In genomic region chr16:23030673-23031435, GRCm38 (mm10) we compare ENCODE assay signal across 32 mouse cellular contexts. TPM values are rescaled to one million over a fixed set of nuclear protein-coding genes. Genes with fewer than 3 reads are reported as not detected.
DNase-seq lines count a peak whose midpoint lies in the region.
"Had no signal": no experiment of that assay in that cellular context is flagged by ENCODE, and none has a peak within 500 bp of the region (broad histone marks: within the 10 kb centered on the region; RNA-seq: fewer than 3 reads in every experiment).

No protein-coding gene starts in this region.

- peak; percentile 74 for DNase-seq in adrenal gland, adult 2 months
- DNase-seq in adrenal gland, postnatal 25 days, result no peak
- peak; percentile 44 for DNase-seq in 3134 (ENCODE audit: extremely low read depth, insufficient read length, low spot score)
- DNase-seq in Muller cell, postnatal 12 days (ENCODE audit: inconsistent ontology term), result peak; percentile 49
- peak; percentile 30 to 36 for DNase-seq in adrenal gland, postnatal 36 days
- no peak for DNase-seq in layer of hippocampus, adult 9-10 months (ENCODE audit: low spot score)
- DNase-seq in embryo, embryonic 10 days (ENCODE audit: low spot score), result no peak
- DNase-seq: cerebellum, adult 11 months; cerebellum, postnatal 14 days; embryo, embryonic 11 days; forebrain, postnatal 0 days; heart, postnatal 10 days; kidney, adult 11 months; kidney, postnatal 25 days; layer of hippocampus, adult 9-11 months; liver, embryonic 13.5 days; retina, postnatal 1 day; thymus, postnatal 14 days had no signal

RNA-seq across cellular contexts. Expression of gene Kng2, which starts 1.6 kb away (rescaled TPM):
- total RNA-seq in adrenal gland, adult 2 months (2021), result 1 to 10 TPM; 5.7 to 9.1 TPM
- polyA plus RNA-seq in adrenal gland, adult 2 months (2012; rRNA removed), result 1.3 and 1.5 TPM in 2 replicates
- total RNA-seq in adrenal gland, postnatal 25 days (2021), result 8.1 and 9.0 TPM in 2 replicates
- 1 to 10 TPM; 3.7 to 9.0 TPM for total RNA-seq in adrenal gland, postnatal 36 days (2021)
- total RNA-seq: forebrain, postnatal 0 days; G1E; left cerebral cortex, adult 2 months; monocyte, adult 5-6 weeks had no signal
- polyA plus RNA-seq: embryonic facial prominence, embryonic 14.5 days; forebrain, embryonic 10.5 days; forebrain, postnatal 0 days; G1E; heart, embryonic 11.5 days; hindbrain, embryonic 11.5 days; limb, embryonic 10.5 days; lung, embryonic 16.5 days; macrophage; midbrain, embryonic 10.5 days; small intestine, adult 2 months; testis, adult 2 months had no signal

RNA-seq across cellular contexts. Expression of gene Kng1, which starts 26.8 kb away (rescaled TPM):
- 1 to 10 TPM in 1 of 2 experiments, under 1 TPM in 1; 0.41 to 5.2 TPM for total RNA-seq in adrenal gland, adult 2 months (2021)
- not detected in 2 replicates for polyA plus RNA-seq in adrenal gland, adult 2 months (2012; rRNA removed)
- total RNA-seq in adrenal gland, postnatal 25 days (2021), result 0.24 and 13.8 TPM in 2 replicates
- total RNA-seq in adrenal gland, postnatal 36 days (2021), result 1 to 10 TPM in 1 of 2 experiments, under 1 TPM in 1; 0.36 to 1.3 TPM
- total RNA-seq: forebrain, postnatal 0 days; G1E; heart, postnatal 10 days; left cerebral cortex, adult 2 months; monocyte, adult 5-6 weeks had no signal
- polyA plus RNA-seq: forebrain, embryonic 10.5 days; forebrain, postnatal 0 days; G1E; hindbrain, embryonic 11.5 days; limb, embryonic 10.5 days; macrophage; midbrain, embryonic 10.5 days; neural tube, embryonic 11.5 days; small intestine, adult 2 months; testis, adult 2 months had no signal

Comparison
In these comparisons a context has a peak if more than half of its experiments do, and no peak if none do; other contexts are left out.
1. DNase-seq: peak in adrenal gland, adult 2 months (single experiment), 3134 (single experiment), Muller cell, postnatal 12 days (single experiment) and adrenal gland, postnatal 36 days (2 of 2); none in adrenal gland, postnatal 25 days (single experiment), layer of hippocampus, adult 9-10 months (single experiment) and embryo, embryonic 10 days (single experiment).